Mouse (Mus musculus): ENCODE results near the gene Grip1. TPM values are rescaled to one million over a fixed set of nuclear protein-coding genes. Genes with fewer than 3 reads are reported as not detected.
A peak's percentile ranks its signal among the peaks of the same experiment; 100 is the strongest.

Grip1 gene
- 5.3 and 5.4 TPM in 2 replicates for polyA plus RNA-seq (2014; fragmentation: Nextera tagmentation; extraction: Ambion mirVana)

- peak within 1 kb of the TSS; percentile 96 for H3K4me2 ChIP-seq (replicated peaks; ENCODE audit: low read depth, low read length)
- H3K9ac ChIP-seq (ENCODE audit: low read depth, low read length): peak within 1 kb of the TSS; percentile 79
- H3K27ac ChIP-seq (ENCODE audit: low read depth, low read length): peak within 1 kb of the TSS; percentile 59; the same call in 1 of the 2 replicates
- H3K27me3 ChIP-seq (ENCODE audit: control insufficient read depth, insufficient read depth, low read length): no peaks in the 10 kb centered on the region; the same call in 1 of the 2 replicates
- WGBS: under 1% methylated on average over 42 of the region's 84 CpGs
- peak within 1 kb of the TSS; percentile 75 for H3K4me3 ChIP-seq (ENCODE audit: low read length)
- H3K36me3 ChIP-seq (ENCODE audit: control insufficient read depth, insufficient read depth, low read length): no peaks in the 10 kb centered on the region
- ATAC-seq (ENCODE audit: low FRiP score, low TSS enrichment): peak; percentile 90
- H3K4me1 ChIP-seq (ENCODE audit: control insufficient read depth, insufficient read depth, low read length): peaks cover 13% of the 10 kb centered on the region; the same call in 1 of the 2 replicates
- H3K9me3 ChIP-seq (ENCODE audit: control insufficient read depth, low read length): no peaks in the 10 kb centered on the region
Observed at GRCm38 (mm10) chr10:119453431-119454105, at the start of gene Grip1. Grip1 (plus strand) TSS chr10:119453830.

DNA sequence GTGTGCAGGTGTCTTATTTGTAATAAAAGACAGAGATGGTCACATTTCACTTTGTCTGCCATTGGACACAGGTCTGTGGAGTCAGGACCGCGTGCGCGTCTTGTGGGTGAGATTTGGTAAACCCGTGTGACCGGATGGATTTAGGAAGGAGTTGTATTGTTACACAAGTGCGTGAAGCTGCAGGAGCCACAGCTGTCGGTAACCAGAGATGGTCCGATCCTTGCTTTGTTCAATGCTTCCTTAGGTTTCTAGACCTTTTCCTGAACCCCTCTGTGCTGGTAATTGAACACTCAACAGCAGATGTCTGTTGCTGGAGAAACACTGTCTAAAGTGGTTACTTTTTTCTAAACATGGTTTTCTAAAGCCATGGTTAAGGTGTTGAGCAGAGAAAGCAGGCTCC is 48.5 kb upstream of the Grip1 start:
- Histone ChIP-seq H3K27me3 (ENCODE audit: control insufficient read depth, insufficient read depth, low read length) (no peaks in the 10 kb centered on the region), H3K9ac (ENCODE audit: low read depth, low read length) (no peak overlapping the region), H3K4me3 (ENCODE audit: low read length) (no peak overlapping the region), H3K4me2 (replicated peaks; ENCODE audit: low read depth, low read length) (no peak overlapping the region), H3K9me3 (ENCODE audit: control insufficient read depth, low read length) (no peaks in the 10 kb centered on the region), H3K27ac (ENCODE audit: low read depth, low read length) (no peak overlapping the region), H3K36me3 (ENCODE audit: control insufficient read depth, insufficient read depth, low read length) (no peaks in the 10 kb centered on the region), H3K4me1 (ENCODE audit: control insufficient read depth, insufficient read depth, low read length) (no peaks in the 10 kb centered on the region)
- ATAC-seq (ENCODE audit: low FRiP score, low TSS enrichment): no peak
- 86% methylated on average over 9 of the region's 9 CpGs for WGBS

DNA sequence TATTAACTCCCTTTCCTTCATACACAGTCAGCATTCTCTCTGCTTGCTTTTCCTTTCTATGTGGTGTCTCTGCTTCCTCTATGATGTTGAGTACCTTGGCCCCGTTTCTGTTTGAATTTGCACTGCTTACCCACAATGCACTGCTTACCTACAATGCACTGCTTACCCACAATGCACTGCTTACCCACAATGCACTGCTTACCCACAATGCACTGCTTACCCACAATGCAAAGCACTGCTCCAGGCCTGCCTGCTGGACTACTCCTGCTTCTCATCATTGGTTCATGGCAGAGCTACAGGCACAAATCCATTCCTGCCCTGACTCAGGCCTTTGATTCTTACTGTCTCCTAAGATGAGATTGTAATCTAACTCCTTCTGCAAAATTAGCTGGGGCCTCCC is 48.0 kb upstream of the Grip1 start:
- no peaks in the 10 kb centered on the region for H3K9me3 ChIP-seq (ENCODE audit: control insufficient read depth, low read length)
- H3K4me2 ChIP-seq (replicated peaks; ENCODE audit: low read depth, low read length): no peak overlapping the region
- H3K4me1 ChIP-seq (ENCODE audit: control insufficient read depth, insufficient read depth, low read length): no peaks in the 10 kb centered on the region
- no peak overlapping the region for H3K9ac ChIP-seq (ENCODE audit: low read depth, low read length)
- H3K36me3 ChIP-seq (ENCODE audit: control insufficient read depth, insufficient read depth, low read length): no peaks in the 10 kb centered on the region
- H3K27me3 ChIP-seq (ENCODE audit: control insufficient read depth, insufficient read depth, low read length): no peaks in the 10 kb centered on the region
- no peak overlapping the region for H3K4me3 ChIP-seq (ENCODE audit: low read length)
- WGBS: 79% methylated on average over 1 of the region's 1 CpGs
- ATAC-seq (ENCODE audit: low FRiP score, low TSS enrichment): no peak
- no peak overlapping the region for H3K27ac ChIP-seq (ENCODE audit: low read depth, low read length)

GRCm38 (mm10) chr10:119408327-119408726 is 45.3 kb upstream of the Grip1 start:
- Histone ChIP-seq H3K27me3 (ENCODE audit: control insufficient read depth, insufficient read depth, low read length) (no peaks in the 10 kb centered on the region), H3K9me3 (ENCODE audit: control insufficient read depth, low read length) (no peaks in the 10 kb centered on the region), H3K4me1 (ENCODE audit: control insufficient read depth, insufficient read depth, low read length) (no peaks in the 10 kb centered on the region), H3K4me2 (replicated peaks; ENCODE audit: low read depth, low read length) (0 out of 2 replicates have a peak overlapping the region, but pooled peaks have one; percentile 10), H3K36me3 (ENCODE audit: control insufficient read depth, insufficient read depth, low read length) (no peaks in the 10 kb centered on the region), H3K27ac (ENCODE audit: low read depth, low read length) (no peak overlapping the region), H3K4me3 (ENCODE audit: low read length) (no peak overlapping the region), H3K9ac (ENCODE audit: low read depth, low read length) (no peak overlapping the region)
- WGBS: 10% methylated on average over 6 of the region's 6 CpGs
- ATAC-seq (ENCODE audit: low FRiP score, low TSS enrichment): no peak

- Histone ChIP-seq H3K36me3 (ENCODE audit: control insufficient read depth, insufficient read depth, low read length) (no peaks in the 10 kb centered on the region), H3K27me3 (ENCODE audit: control insufficient read depth, insufficient read depth, low read length) (no peaks in the 10 kb centered on the region), H3K4me3 (ENCODE audit: low read length) (no peak overlapping the region), H3K4me2 (replicated peaks; ENCODE audit: low read depth, low read length) (no peak overlapping the region), H3K4me1 (ENCODE audit: control insufficient read depth, insufficient read depth, low read length) (no peaks in the 10 kb centered on the region), H3K9me3 (ENCODE audit: control insufficient read depth, low read length) (no peaks in the 10 kb centered on the region), H3K9ac (ENCODE audit: low read depth, low read length) (no peak overlapping the region), H3K27ac (ENCODE audit: low read depth, low read length) (no peak overlapping the region)
- no peak for ATAC-seq (ENCODE audit: low FRiP score, low TSS enrichment)
- 96% methylated on average over 11 of the region's 11 CpGs for WGBS
Observed at GRCm38 (mm10) chr10:119413238-119413637, 40.4 kb upstream of the Grip1 start.

DNA sequence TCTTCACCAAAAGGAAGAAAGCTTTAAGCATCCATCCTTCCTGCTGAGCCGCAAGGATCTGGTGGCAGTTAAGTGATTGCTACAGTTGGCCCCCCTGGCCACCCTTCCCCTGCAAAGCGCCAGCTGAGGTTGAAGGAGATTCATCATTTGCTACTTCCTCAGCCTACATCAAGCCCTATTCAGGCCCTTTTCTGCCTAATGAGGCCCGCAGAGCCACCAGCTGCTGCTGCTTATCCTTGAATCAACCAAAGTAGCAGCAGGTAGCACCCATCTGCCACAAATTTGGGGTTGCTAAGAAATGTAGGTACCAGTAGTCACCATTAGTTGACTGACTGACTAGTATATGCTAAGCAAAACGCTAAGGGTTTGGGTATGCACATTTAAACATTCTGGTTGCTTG is 38.5 kb upstream of the Grip1 start:
- WGBS: 75% methylated on average over 4 of the region's 4 CpGs
- H3K27ac ChIP-seq (ENCODE audit: low read depth, low read length): no peak overlapping the region
- H3K4me1 ChIP-seq (ENCODE audit: control insufficient read depth, insufficient read depth, low read length): no peaks in the 10 kb centered on the region
- ATAC-seq (ENCODE audit: low FRiP score, low TSS enrichment): no peak
- H3K27me3 ChIP-seq (ENCODE audit: control insufficient read depth, insufficient read depth, low read length): no peaks in the 10 kb centered on the region
- no peaks in the 10 kb centered on the region for H3K9me3 ChIP-seq (ENCODE audit: control insufficient read depth, low read length)
- no peak overlapping the region for H3K4me2 ChIP-seq (replicated peaks; ENCODE audit: low read depth, low read length)
- no peak overlapping the region for H3K4me3 ChIP-seq (ENCODE audit: low read length)
- no peaks in the 10 kb centered on the region for H3K36me3 ChIP-seq (ENCODE audit: control insufficient read depth, insufficient read depth, low read length)
- H3K9ac ChIP-seq (ENCODE audit: low read depth, low read length): no peak overlapping the region

DNA sequence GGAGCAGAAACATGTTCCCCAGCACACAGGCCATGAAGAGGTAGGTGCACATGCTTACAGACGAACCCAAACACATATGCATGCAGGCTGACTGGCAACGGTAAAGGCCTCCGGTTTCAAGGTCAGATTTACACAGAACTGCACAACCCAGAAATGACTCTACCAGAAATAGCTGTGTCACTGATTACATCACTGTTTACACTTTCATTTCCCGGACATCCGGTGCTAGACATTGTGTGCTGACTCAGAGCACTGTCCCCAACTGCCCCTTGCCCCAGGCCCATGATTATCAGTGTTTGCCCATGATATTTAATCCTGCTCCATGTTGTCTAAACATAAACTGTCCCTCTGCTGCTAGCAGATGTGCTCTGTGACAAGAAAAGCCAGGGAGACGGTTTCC is 32.2 kb upstream of the Grip1 start:
- Histone ChIP-seq H3K4me3 (ENCODE audit: low read length) (no peak overlapping the region), H3K27ac (ENCODE audit: low read depth, low read length) (no peak overlapping the region), H3K9ac (ENCODE audit: low read depth, low read length) (no peak overlapping the region), H3K36me3 (ENCODE audit: control insufficient read depth, insufficient read depth, low read length) (no peaks in the 10 kb centered on the region), H3K9me3 (ENCODE audit: control insufficient read depth, low read length) (no peaks in the 10 kb centered on the region), H3K4me2 (replicated peaks; ENCODE audit: low read depth, low read length) (no peak overlapping the region), H3K27me3 (ENCODE audit: control insufficient read depth, insufficient read depth, low read length) (no peaks in the 10 kb centered on the region), H3K4me1 (ENCODE audit: control insufficient read depth, insufficient read depth, low read length) (no peaks in the 10 kb centered on the region)
- WGBS: 60% methylated on average over 6 of the region's 6 CpGs
- ATAC-seq (ENCODE audit: low FRiP score, low TSS enrichment): no peak

- Histone ChIP-seq H3K9me3 (ENCODE audit: control insufficient read depth, low read length) (no peaks in the 10 kb centered on the region), H3K4me1 (ENCODE audit: control insufficient read depth, insufficient read depth, low read length) (no peaks in the 10 kb centered on the region), H3K36me3 (ENCODE audit: control insufficient read depth, insufficient read depth, low read length) (no peaks in the 10 kb centered on the region), H3K9ac (ENCODE audit: low read depth, low read length) (no peak overlapping the region), H3K27ac (ENCODE audit: low read depth, low read length) (no peak overlapping the region), H3K4me2 (replicated peaks; ENCODE audit: low read depth, low read length) (no peak overlapping the region), H3K4me3 (ENCODE audit: low read length) (no peak overlapping the region), H3K27me3 (ENCODE audit: control insufficient read depth, insufficient read depth, low read length) (no peaks in the 10 kb centered on the region)
- 74% methylated on average over 11 of the region's 11 CpGs for WGBS
- ATAC-seq (ENCODE audit: low FRiP score, low TSS enrichment): no peak
Observed at GRCm38 (mm10) chr10:119423821-119424534, 29.7 kb upstream of the Grip1 start.

DNA sequence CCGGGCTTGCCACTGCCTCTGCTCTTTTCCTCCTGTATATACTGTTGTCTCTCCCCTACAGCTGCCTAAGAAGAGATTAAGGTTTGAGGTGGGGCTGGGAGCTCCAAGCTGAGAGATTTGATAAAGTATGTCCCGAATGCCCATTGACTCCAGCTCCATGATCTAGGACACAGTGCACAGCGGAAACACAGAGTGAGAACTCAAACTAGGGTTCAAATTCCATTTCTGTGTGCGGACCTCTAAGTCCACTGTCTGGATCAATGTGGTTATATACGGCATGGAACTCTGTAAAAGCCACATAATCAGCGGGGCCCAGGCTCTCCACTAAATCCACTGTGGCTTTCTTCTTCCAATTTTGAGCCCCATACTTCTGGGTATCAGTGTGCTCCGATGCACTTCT is 26.0 kb upstream of the Grip1 start:
- no peak overlapping the region for H3K4me3 ChIP-seq (ENCODE audit: low read length)
- no peaks in the 10 kb centered on the region for H3K9me3 ChIP-seq (ENCODE audit: control insufficient read depth, low read length)
- H3K4me2 ChIP-seq (replicated peaks; ENCODE audit: low read depth, low read length): no peak overlapping the region
- no peak overlapping the region for H3K9ac ChIP-seq (ENCODE audit: low read depth, low read length)
- WGBS: 87% methylated on average over 7 of the region's 7 CpGs
- H3K27ac ChIP-seq (ENCODE audit: low read depth, low read length): no peak overlapping the region
- ATAC-seq (ENCODE audit: low FRiP score, low TSS enrichment): no peak
- H3K27me3 ChIP-seq (ENCODE audit: control insufficient read depth, insufficient read depth, low read length): no peaks in the 10 kb centered on the region
- no peaks in the 10 kb centered on the region for H3K4me1 ChIP-seq (ENCODE audit: control insufficient read depth, insufficient read depth, low read length)
- H3K36me3 ChIP-seq (ENCODE audit: control insufficient read depth, insufficient read depth, low read length): no peaks in the 10 kb centered on the region

All from kidney, embryonic 14.5 days (tissue).